Mouse (Mus musculus) neural tube, embryonic 12.5 days (tissue): ENCODE results near the gene Fbn1. TPM values are rescaled to one million over a fixed set of nuclear protein-coding genes. Genes with fewer than 3 reads are reported as not detected.

Experiments
- ATAC-seq: fragments of 200-750 bp; cut with Nextera tagmentation; 2 replicates; pipeline ENCODE4 v1.8.0; 2017; ENCODE audit warnings: low read depth, mild to moderate bottlenecking, moderate TSS enrichment, moderate library complexity; ENCODE audit not compliant: low FRiP score
- H3K27ac ChIP-seq: fragments of 300-500 bp; sonication (generic); 2 replicates; pipeline ENCODE4 v1.5.1; 2016
- H3K27me3 ChIP-seq: fragments of 300-500 bp; sonication (generic); replicated peaks from 2 replicates; pipeline ENCODE4 v1.6.1; 2016; ENCODE audit warnings: mild to moderate bottlenecking
- H3K36me3 ChIP-seq: fragments of 300-500 bp; sonication (generic); 2 replicates; pipeline ENCODE4 v1.6.1; 2016; ENCODE audit warnings: mild to moderate bottlenecking
- H3K4me1 ChIP-seq: fragments of 300-500 bp; sonication (generic); 2 replicates; pipeline ENCODE4 v1.6.1; 2016
- H3K4me2 ChIP-seq: fragments of 300-500 bp; sonication (generic); replicated peaks from 2 replicates; pipeline ENCODE4 v1.6.1; 2016; ENCODE audit warnings: mild to moderate bottlenecking
- H3K4me3 ChIP-seq: fragments of 300-500 bp; sonication (generic); 2 replicates; pipeline ENCODE4 v1.5.1; 2016
- H3K9ac ChIP-seq: fragments of 300-500 bp; sonication (generic); 2 replicates; pipeline ENCODE4 v1.6.1; 2016; ENCODE audit warnings: mild to moderate bottlenecking
- H3K9me3 ChIP-seq: fragments of 300-500 bp; sonication (generic); 2 replicates; pipeline ENCODE4 v1.6.1; 2016; ENCODE audit warnings: mild to moderate bottlenecking
- WGBS: fragments of 180-500 bp; shearing (Covaris S2); methylation state at CpG from one replicate; pipeline ENCODE4 v1.1.7; 2016; 5-methylcytosine and 5-hydroxymethylcytosine counted together
- polyA plus RNA-seq: library from polyadenylated mRNA; unstranded; fragments of >200 nt; fragmentation: Nextera tagmentation; extraction: Ambion mirVana; gene quantifications from 2 replicates; pipeline ENCODE4 v1.2.1, GENCODE M21; 2016

Gene Fbn1
- polyA plus RNA-seq, 1 experiment from 2014 or later = 6.8 TPM

DNA sequence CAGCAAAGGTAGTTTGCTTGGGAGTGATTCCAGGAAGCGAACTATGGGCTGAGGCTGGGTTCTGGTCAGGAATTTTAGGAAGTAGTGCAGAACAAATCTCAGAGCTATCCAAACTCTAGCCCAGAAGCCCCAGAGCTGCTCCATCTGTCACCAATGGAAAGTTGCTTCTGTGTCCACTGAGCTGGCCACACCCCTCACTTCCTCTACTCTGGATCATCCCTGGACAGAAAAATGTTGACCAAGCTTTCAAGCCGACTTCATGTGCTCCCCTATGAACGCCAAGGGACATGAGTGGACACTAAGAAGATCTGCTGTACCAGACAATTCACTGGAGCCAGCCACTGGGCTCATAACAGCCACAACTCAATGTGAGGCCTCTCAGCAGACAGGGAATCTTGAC is 31.6 kb downstream of the Fbn1 start:
- Histone ChIP-seq H3K36me3 (no peaks in the 10 kb centered on the region), H3K9ac (no peak overlapping the region), H3K4me2 (no peak overlapping the region), H3K9me3 (no peaks in the 10 kb centered on the region), H3K27ac (no peak overlapping the region), H3K4me1 (no peaks in the 10 kb centered on the region), H3K4me3 (no peak overlapping the region), H3K27me3 (no peaks in the 10 kb centered on the region)
- 89% methylated on average over 3 of the region's 3 CpGs for WGBS
- ATAC-seq = no peak

DNA sequence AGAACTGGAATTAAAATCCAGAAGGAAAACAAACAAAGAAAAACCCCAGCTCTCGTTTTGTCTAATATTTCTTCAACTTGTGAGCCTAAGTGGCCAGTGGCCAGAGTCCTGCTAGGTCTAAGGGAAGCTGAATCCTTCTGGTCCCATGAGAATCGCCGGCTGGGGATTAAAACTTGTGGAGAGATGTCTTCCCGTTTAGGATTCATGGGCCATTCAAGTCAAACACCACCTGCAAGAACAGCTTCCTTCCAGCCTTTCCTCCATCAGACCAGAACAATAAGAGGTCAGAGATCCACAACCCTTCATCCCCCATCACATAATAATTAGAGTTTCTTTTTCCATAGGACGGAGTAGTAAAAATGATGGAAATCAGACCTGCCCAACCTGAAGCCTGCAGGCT is 33.1 kb downstream of the Fbn1 start:
- no peak overlapping the region for H3K4me3 ChIP-seq
- no peaks in the 10 kb centered on the region for H3K36me3 ChIP-seq
- H3K4me2 ChIP-seq = no peak overlapping the region
- WGBS = 79% methylated on average over 5 of the region's 5 CpGs
- H3K27me3 ChIP-seq = no peaks in the 10 kb centered on the region
- H3K9ac ChIP-seq = no peak overlapping the region
- ATAC-seq = no peak
- no peaks in the 10 kb centered on the region for H3K9me3 ChIP-seq
- no peak overlapping the region for H3K27ac ChIP-seq
- H3K4me1 ChIP-seq = no peaks in the 10 kb centered on the region

DNA sequence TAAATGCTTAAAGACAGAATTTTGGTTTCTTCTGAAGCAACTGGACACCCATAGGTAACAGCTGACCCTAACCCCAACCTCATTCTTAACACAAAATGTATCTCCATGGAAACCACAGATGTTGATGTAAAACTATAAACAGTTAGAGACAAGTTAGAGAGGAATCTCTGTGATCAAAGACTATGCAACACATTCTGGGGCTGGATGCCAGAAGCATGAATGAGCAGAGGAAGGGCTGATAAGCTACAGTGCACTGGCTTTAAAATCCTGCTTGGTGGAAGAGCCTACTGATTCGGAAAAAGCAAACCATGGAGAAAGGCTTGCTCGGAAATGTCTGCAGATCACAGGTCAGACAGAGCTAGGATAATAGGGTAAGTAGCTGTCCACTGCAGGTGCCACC is 34.6 kb downstream of the Fbn1 start:
- Histone ChIP-seq H3K27me3 (no peaks in the 10 kb centered on the region), H3K27ac (no peak overlapping the region), H3K4me3 (no peak overlapping the region), H3K9me3 (no peaks in the 10 kb centered on the region), H3K36me3 (no peaks in the 10 kb centered on the region), H3K4me1 (no peaks in the 10 kb centered on the region), H3K9ac (no peak overlapping the region), H3K4me2 (no peak overlapping the region)
- ATAC-seq = no peak
- 89% methylated on average over 2 of the region's 2 CpGs for WGBS

DNA sequence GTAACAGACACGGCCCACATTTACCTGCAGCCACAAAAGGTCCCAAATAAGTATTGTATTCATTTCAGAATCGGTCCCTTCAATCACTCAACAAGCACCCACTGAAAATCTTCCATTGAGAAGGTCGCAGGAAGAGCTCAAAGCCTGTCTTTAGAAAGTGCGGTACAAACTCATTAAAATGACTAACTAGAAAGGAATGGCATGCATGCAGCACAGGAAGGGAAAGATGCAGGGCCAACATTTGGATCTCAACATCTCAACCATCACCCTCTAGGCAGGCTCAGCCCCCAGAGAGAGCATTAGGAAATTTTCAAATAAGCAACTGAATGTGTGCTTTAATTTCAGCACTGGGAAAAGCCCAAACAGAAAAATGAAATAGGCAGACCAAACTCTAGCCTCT is 36.1 kb downstream of the Fbn1 start:
- Histone ChIP-seq H3K9ac (no peak overlapping the region), H3K4me1 (no peaks in the 10 kb centered on the region), H3K27ac (no peak overlapping the region), H3K9me3 (no peaks in the 10 kb centered on the region), H3K4me3 (no peak overlapping the region), H3K27me3 (no peaks in the 10 kb centered on the region), H3K4me2 (no peak overlapping the region), H3K36me3 (no peaks in the 10 kb centered on the region)
- WGBS = 94% methylated on average over 4 of the region's 4 CpGs
- ATAC-seq = no peak

DNA sequence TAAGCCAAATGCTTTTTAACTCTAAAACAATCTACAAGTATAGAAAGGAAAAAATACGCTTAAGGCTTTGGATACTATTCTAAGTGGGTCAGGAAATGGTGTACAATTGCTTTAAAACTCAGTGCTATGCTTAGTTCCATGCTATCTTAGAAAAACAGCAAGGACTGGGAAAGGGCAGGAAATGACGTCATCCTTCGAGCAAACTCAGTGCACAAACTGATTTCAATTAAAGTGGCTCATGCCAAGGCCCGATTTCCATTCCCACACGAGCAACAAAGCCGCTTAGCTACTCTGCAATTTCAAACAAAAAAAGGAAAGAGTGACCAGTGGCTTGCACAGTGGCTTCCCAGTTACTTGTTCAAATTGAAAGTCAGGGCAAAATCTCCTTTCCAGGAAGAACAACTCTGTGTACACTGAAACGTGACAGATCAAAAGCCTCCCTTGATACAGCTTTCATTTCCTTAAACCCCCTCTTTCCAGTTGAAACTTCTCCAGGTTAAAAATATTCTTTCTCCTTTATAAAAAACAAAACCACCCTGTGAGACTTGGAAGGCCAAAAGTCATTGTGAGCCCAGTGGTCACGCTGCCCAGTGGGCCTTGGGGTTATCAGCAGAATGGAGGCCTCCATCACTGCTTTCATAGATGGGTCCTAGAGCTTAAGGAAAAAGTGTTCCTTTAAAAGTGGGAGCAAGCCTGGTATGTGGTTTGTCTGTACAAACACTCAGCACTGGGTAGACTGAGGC is 37.1 kb downstream of the Fbn1 start:
- Histone ChIP-seq H3K4me3 (no peak overlapping the region), H3K9me3 (no peaks in the 10 kb centered on the region), H3K27me3 (no peaks in the 10 kb centered on the region), H3K4me2 (no peak overlapping the region), H3K36me3 (no peaks in the 10 kb centered on the region), H3K9ac (no peak overlapping the region), H3K4me1 (no peaks in the 10 kb centered on the region), H3K27ac (no peak overlapping the region)
- 77% methylated on average over 8 of the region's 8 CpGs for WGBS
- ATAC-seq = no peak

DNA sequence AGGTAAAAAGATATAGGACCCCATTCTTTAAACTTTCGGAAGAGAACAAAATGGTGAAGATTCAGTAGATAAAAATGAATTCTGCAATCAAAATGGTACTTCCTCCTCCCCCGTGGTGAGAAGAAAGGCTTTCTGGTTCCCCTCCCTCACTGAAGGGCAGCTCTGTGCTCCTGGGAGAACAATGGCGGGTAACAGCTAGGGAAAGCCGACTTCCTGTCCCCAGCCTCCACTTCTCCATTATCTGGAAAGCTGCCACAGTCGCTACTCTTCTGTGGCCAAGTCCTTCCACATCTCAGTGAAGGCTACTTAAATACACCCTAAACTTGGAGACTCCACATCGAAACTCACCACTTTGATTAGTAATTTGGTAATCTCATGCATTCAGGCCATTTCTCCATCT is 43.8 kb downstream of the Fbn1 start:
- H3K27me3 ChIP-seq = no peaks in the 10 kb centered on the region
- H3K4me3 ChIP-seq = no peak overlapping the region
- H3K4me2 ChIP-seq = no peak overlapping the region
- H3K36me3 ChIP-seq = no peaks in the 10 kb centered on the region
- no peaks in the 10 kb centered on the region for H3K9me3 ChIP-seq
- no peak overlapping the region for H3K27ac ChIP-seq
- no peaks in the 10 kb centered on the region for H3K4me1 ChIP-seq
- 84% methylated on average over 6 of the region's 6 CpGs for WGBS
- H3K9ac ChIP-seq = no peak overlapping the region
- no peak for ATAC-seq

DNA sequence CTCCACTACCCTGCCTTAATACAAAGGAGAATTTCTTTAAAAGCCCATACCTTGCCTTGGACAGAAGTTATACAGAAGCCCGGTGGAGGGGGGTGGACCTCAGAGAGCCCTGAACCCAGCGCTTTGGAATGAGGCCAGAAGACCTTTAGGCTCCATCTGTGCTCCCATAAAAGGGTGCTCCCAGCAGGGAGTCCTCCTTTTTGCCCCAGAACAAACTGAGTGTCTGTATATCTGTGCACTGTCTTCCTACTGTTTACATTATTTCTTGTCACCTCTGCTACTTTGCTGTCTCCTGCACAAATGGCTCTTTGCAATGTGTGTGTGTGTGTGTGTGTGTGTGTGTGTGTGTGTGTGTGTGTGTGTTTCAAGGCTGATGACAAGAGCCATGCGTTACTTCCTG is 48.7 kb downstream of the Fbn1 start:
- ATAC-seq = no peak
- Histone ChIP-seq H3K9ac (no peak overlapping the region), H3K4me3 (no peak overlapping the region), H3K4me2 (no peak overlapping the region), H3K27me3 (no peaks in the 10 kb centered on the region), H3K4me1 (no peaks in the 10 kb centered on the region), H3K9me3 (no peaks in the 10 kb centered on the region), H3K36me3 (no peaks in the 10 kb centered on the region), H3K27ac (no peak overlapping the region)
- 83% methylated on average over 3 of the region's 3 CpGs for WGBS

DNA sequence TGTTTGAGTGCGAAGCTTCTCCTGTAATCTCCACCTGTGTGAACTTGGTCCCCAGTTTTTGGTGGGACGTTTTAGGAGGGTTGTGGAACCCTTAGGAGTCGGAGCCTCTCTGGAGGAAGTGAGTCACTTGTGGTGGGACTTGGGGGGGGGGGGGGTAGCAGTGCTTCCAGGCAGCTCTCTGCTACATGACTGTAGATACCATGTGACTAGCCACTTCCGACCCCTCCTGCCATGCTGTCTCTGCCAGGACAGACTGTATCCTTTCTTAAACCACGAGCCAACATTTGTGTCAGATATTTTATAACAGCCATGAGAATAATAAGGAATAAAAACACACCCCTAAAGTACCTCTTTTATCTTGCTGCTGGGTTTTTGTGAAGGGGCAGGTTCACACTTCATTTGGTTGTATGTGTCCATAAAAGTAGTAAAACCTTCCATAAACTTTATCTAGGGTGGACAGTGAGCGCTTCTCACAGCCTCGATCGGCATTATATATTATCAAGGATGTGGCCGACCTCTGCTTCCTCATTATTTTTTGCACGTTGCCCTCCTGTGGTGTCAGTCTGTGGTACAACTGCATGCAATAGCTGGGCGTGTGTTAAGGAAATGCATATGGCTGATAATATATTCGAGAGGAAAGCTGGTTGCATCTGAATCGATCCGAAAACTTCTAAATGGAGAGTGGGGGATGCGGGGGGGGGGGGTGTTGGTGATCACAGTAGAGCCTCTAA is 51.6 kb downstream of the Fbn1 start:
- H3K4me1 ChIP-seq = peaks cover 7% of the 10 kb centered on the region; the same call in 1 of the 2 replicates
- H3K27me3 ChIP-seq = no peaks in the 10 kb centered on the region
- no peak overlapping the region for H3K4me3 ChIP-seq
- H3K36me3 ChIP-seq = no peaks in the 10 kb centered on the region
- no peak overlapping the region for H3K9ac ChIP-seq
- H3K4me2 ChIP-seq = no peak overlapping the region
- no peak for ATAC-seq
- H3K9me3 ChIP-seq = no peaks in the 10 kb centered on the region
- H3K27ac ChIP-seq = no peak overlapping the region
- 85% methylated on average over 15 of the region's 15 CpGs for WGBS

DNA sequence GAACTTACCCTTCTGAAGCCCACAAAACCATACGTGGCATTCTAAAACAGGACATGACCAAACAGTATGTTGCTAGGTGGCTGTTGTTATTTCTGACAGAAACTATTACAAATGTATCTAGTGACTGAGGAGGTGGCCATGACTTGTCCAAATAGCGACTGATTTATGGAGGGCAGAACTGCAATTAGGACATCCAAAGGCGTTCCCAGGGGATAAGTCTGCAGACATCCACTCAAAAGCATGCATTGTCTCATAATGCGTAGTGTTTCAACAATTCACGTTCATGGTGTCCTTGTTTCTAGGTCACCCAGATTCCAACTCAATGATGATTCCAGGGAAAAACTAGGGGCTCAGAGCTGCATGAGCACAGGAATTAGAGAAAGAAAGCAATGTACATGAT is 53.0 kb downstream of the Fbn1 start:
- no peaks in the 10 kb centered on the region for H3K27me3 ChIP-seq
- no peak overlapping the region for H3K27ac ChIP-seq
- peaks cover 7% of the 10 kb centered on the region; the same call in 1 of the 2 replicates for H3K4me1 ChIP-seq
- no peak overlapping the region for H3K4me3 ChIP-seq
- WGBS = 77% methylated on average over 5 of the region's 5 CpGs
- H3K9me3 ChIP-seq = no peaks in the 10 kb centered on the region
- H3K9ac ChIP-seq = no peak overlapping the region
- H3K4me2 ChIP-seq = no peak overlapping the region
- ATAC-seq = no peak
- H3K36me3 ChIP-seq = no peaks in the 10 kb centered on the region

DNA sequence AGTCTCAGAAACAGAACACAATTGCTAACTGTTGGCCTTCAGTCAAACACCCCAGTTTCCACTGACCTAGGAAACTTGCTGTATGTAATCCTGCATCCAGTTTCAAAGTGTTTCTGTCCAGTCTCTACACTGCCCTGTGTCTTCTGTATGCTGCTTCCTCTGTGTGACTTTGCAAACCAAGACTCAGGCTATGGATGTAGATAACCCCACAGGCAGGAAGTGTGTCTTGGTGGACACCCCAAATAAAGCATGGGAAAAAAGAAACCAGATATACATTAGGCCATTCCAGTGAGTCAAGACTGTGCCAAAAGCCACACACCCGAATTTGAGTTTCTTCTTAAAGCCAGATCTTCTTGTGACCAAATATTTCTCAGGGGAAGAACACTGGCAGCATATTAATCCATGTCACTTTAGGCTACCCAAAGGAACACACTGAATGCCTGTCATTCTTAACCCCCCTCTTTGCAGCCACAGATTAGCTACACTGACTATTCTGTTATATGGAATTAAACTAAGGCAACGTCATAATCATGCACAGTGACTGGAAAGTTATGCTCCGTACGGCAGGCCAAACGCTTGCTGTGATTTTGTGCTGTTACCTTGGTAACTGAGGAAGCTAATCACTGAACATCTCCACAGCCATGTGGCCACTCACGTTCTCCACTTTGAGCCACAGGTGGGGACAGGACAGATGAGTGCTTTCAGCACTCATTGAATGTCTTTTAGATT is 55.3 kb downstream of the Fbn1 start:
- Histone ChIP-seq H3K36me3 (no peaks in the 10 kb centered on the region), H3K9me3 (no peaks in the 10 kb centered on the region), H3K4me2 (no peak overlapping the region), H3K4me3 (no peak overlapping the region), H3K27ac (no peak overlapping the region), H3K9ac (no peak overlapping the region), H3K4me1 (peaks cover 7% of the 10 kb centered on the region; the same call in 1 of the 2 replicates), H3K27me3 (no peaks in the 10 kb centered on the region)
- no peak for ATAC-seq
- WGBS = 55% methylated on average over 6 of the region's 6 CpGs

DNA sequence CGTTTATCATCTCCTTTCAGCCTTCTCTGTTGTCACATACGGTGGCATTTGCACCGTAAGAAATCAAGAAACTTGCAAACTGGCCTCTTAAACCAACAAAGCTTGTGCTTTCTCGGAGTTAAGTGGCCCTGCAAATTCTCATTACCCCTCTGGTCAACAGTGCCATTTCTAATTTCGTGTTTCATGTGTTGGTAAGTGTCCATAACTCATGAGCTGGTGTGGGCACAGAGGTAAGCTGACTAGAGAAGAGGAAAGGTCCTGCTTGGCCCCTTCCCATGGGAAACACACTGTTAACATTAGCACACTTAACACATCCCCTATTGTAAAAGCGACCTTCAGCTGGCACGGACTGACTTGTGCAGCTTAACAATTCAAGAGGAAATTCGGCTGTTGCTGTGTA is 58.4 kb downstream of the Fbn1 start:
- Histone ChIP-seq H3K4me2 (no peak overlapping the region), H3K27ac (no peak overlapping the region), H3K4me1 (peaks cover 7% of the 10 kb centered on the region; the same call in 1 of the 2 replicates), H3K9ac (no peak overlapping the region), H3K4me3 (no peak overlapping the region), H3K9me3 (no peaks in the 10 kb centered on the region), H3K27me3 (no peaks in the 10 kb centered on the region), H3K36me3 (no peaks in the 10 kb centered on the region)
- no peak for ATAC-seq
- 68% methylated on average over 8 of the region's 8 CpGs for WGBS

DNA sequence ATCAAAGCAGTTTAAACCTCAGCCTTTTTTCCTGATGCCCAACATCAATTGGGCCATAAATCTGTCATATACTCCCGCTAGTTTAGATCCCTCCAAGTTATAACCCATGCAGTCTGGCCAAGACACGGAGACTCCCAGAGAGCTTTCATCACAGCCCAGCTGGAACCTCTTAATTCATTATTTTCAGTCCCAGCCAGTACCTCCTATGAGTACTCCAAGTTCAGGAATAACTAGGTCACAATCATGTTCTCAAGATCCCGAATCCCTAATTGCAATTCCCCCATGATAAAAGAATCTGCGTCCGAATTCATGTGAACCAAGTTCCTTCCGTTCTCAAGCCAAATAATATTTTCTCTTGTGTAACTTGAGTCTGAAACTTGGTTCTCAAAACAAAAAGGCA is 58.9 kb downstream of the Fbn1 start:
- no peaks in the 10 kb centered on the region for H3K36me3 ChIP-seq
- H3K27me3 ChIP-seq = no peaks in the 10 kb centered on the region
- no peak overlapping the region for H3K4me2 ChIP-seq
- H3K9ac ChIP-seq = no peak overlapping the region
- no peaks in the 10 kb centered on the region for H3K9me3 ChIP-seq
- H3K27ac ChIP-seq = no peak overlapping the region
- H3K4me3 ChIP-seq = no peak overlapping the region
- no peak for ATAC-seq
- 75% methylated on average over 6 of the region's 6 CpGs for WGBS
- peaks cover 7% of the 10 kb centered on the region; the same call in 1 of the 2 replicates for H3K4me1 ChIP-seq
